Mouse (Mus musculus) v-Abl transformed pro-B cells (cell line): Measurements from ENCODE around the gene 4933434E20Rik.

Experiments
- in situ Hi-C, 2 experiments: fragments of 400-800 bp; cut with MboI; formaldehyde crosslinking; loops; one replicate each; pipeline ENCODE4 v1.15.1; 2025; ENCODE audit not compliant: unreplicated experiment in 2 of 2

4933434E20Rik gene

GRCm38 (mm10) chr3:90079763-90080497 is 28.5 kb downstream of the 4933434E20Rik start:
- in situ Hi-C loops = loop anchor here (5.0 to 10.0 kb wide), 3 partner anchors 128 to 565 kb away; no protein-coding TSS in a partner anchor

GRCm38 (mm10) chr3:90080498-90080863 is 29.0 kb downstream of the 4933434E20Rik start:
- in situ Hi-C loops = no loop called here

GRCm38 (mm10) chr3:90081365-90082240 is 30.2 kb downstream of the 4933434E20Rik start:
- in situ Hi-C loops = no loop called here

GRCm38 (mm10) chr3:90083034-90083433 is 31.6 kb downstream of the 4933434E20Rik start:
- in situ Hi-C loops = no loop called here

- in situ Hi-C loops = no loop called here
Observed at GRCm38 (mm10) chr3:90083698-90084324, 32.4 kb downstream of the 4933434E20Rik start.

- in situ Hi-C loops = no loop called here
Observed at GRCm38 (mm10) chr3:90084790-90085189, 33.4 kb downstream of the 4933434E20Rik start.

GRCm38 (mm10) chr3:90085281-90085680 is 33.8 kb downstream of the 4933434E20Rik start:
- in situ Hi-C loops = no loop called here

GRCm38 (mm10) chr3:90086068-90086467 is 34.6 kb downstream of the 4933434E20Rik start:
- in situ Hi-C loops = no loop called here

GRCm38 (mm10) chr3:90088617-90089016 is 37.2 kb downstream of the 4933434E20Rik start:
- in situ Hi-C loops = no loop called here

- in situ Hi-C loops = no loop called here
Observed at GRCm38 (mm10) chr3:90090892-90091291, 39.5 kb downstream of the 4933434E20Rik start.

- in situ Hi-C loops = no loop called here
Observed at GRCm38 (mm10) chr3:90094453-90094852, 43.0 kb downstream of the 4933434E20Rik start.

- in situ Hi-C loops = no loop called here
Observed at GRCm38 (mm10) chr3:90097928-90098327, 46.5 kb downstream of the 4933434E20Rik start.

GRCm38 (mm10) chr3:90101010-90101409 is 49.6 kb downstream of the 4933434E20Rik start:
- in situ Hi-C loops = loop anchor here in 1 of 2 experiments (10.0 kb wide), 1 partner anchor 94 kb away; no protein-coding TSS in a partner anchor

- in situ Hi-C loops = loop anchor here in 1 of 2 experiments (10.0 kb wide), 1 partner anchor 93 kb away; no protein-coding TSS in a partner anchor
Observed at GRCm38 (mm10) chr3:90101673-90102072, 50.2 kb downstream of the 4933434E20Rik start.

GRCm38 (mm10) chr3:90102239-90102638 is 50.8 kb downstream of the 4933434E20Rik start:
- in situ Hi-C loops = loop anchor here in 1 of 2 experiments (10.0 kb wide), 1 partner anchor 93 kb away; no protein-coding TSS in a partner anchor

- in situ Hi-C loops = loop anchor here in 1 of 2 experiments (10.0 kb wide), 1 partner anchor 92 kb away; no protein-coding TSS in a partner anchor
Observed at GRCm38 (mm10) chr3:90103176-90103575, 51.7 kb downstream of the 4933434E20Rik start.

GRCm38 (mm10) chr3:90103938-90104337 is 52.5 kb downstream of the 4933434E20Rik start, which contains the start of gene Nup210l:
TSS of gene Nup210l (plus strand) at chr3:90104132.
- in situ Hi-C loops = loop anchor here in 1 of 2 experiments (10.0 kb wide), 1 partner anchor 91 kb away; no protein-coding TSS in a partner anchor

- in situ Hi-C loops = no loop called here
Observed at GRCm38 (mm10) chr3:90111706-90112105, 60.3 kb downstream of the 4933434E20Rik start.

GRCm38 (mm10) chr3:90114342-90114741 is 62.9 kb downstream of the 4933434E20Rik start:
- in situ Hi-C loops = no loop called here

GRCm38 (mm10) chr3:90115526-90115925 is 64.1 kb downstream of the 4933434E20Rik start:
- in situ Hi-C loops = no loop called here
